Mouse (Mus musculus) midbrain, embryonic 16.5 days (tissue): Measurements from ENCODE around the gene Gm10639. TPM values are rescaled to one million over a fixed set of nuclear protein-coding genes. Genes with fewer than 3 reads are reported as not detected.
"Not testable (repeated sequence)": the region's sequence is repeated elsewhere in the genome, so short reads cannot be mapped to it uniquely, and the experiment has no call there.

Source experiments
- ATAC-seq: fragments of 200-750 bp; cut with Nextera tagmentation; 2 replicates; pipeline ENCODE4 v1.8.0; 2017; ENCODE audit warnings: moderate TSS enrichment
- H3K27ac ChIP-seq: fragments of 300-500 bp; sonication (generic); 2 replicates; pipeline ENCODE4 v1.5.1; 2014; ENCODE audit warnings: mild to moderate bottlenecking, low read length, mixed read lengths
- H3K27me3 ChIP-seq: fragments of 300-500 bp; sonication (generic); 2 replicates; pipeline ENCODE4 v1.6.1; 2014; ENCODE audit warnings: low read depth, low read length, mixed read lengths; ENCODE audit not compliant: control insufficient read depth, insufficient read depth
- H3K36me3 ChIP-seq: fragments of 300-500 bp; sonication (generic); 2 replicates; pipeline ENCODE4 v1.6.1; 2014; ENCODE audit warnings: mild to moderate bottlenecking, low read length, moderate library complexity, mixed read lengths; ENCODE audit not compliant: control insufficient read depth, insufficient read depth
- H3K4me1 ChIP-seq: fragments of 300-500 bp; sonication (generic); 2 replicates; pipeline ENCODE4 v1.6.1; 2014; ENCODE audit warnings: mild to moderate bottlenecking, low read length, mixed read lengths; ENCODE audit not compliant: control insufficient read depth, insufficient read depth
- H3K4me2 ChIP-seq: fragments of 300-500 bp; sonication (generic); 2 replicates; pipeline ENCODE4 v1.6.1; 2014; ENCODE audit warnings: mild to moderate bottlenecking, low read length, mixed read lengths
- H3K4me3 ChIP-seq: fragments of 300-500 bp; sonication (generic); 2 replicates; pipeline ENCODE4 v1.5.1; 2014; ENCODE audit warnings: low read depth, mild to moderate bottlenecking, low read length, moderate library complexity, mixed read lengths
- H3K9ac ChIP-seq: fragments of 300-500 bp; sonication (generic); 2 replicates; pipeline ENCODE4 v1.6.1; 2014; ENCODE audit warnings: low read depth, low read length, mixed read lengths
- H3K9me3 ChIP-seq: fragments of 300-500 bp; sonication (generic); replicated peaks from 2 replicates; pipeline ENCODE4 v1.6.1; 2014; ENCODE audit warnings: mild to moderate bottlenecking, low read length, mixed read lengths; ENCODE audit not compliant: control insufficient read depth, poor library complexity, severe bottlenecking
- WGBS: fragments of 180-500 bp; shearing (Covaris S2); extraction: QIAGEN DNeasy Blood & Tissue Kit; methylation state at CpG from one replicate; pipeline ENCODE4 v1.1.7; 2014; 5-methylcytosine and 5-hydroxymethylcytosine counted together
- polyA plus RNA-seq: library from polyadenylated mRNA; unstranded; fragments of >200 nt; fragmentation: Nextera tagmentation; extraction: Ambion mirVana; gene quantifications from 2 replicates; pipeline ENCODE4 v1.2.1, GENCODE M21; 2015

Gene Gm10639
- polyA plus RNA-seq, 1 experiment from 2014 or later, result not detected

DNA sequence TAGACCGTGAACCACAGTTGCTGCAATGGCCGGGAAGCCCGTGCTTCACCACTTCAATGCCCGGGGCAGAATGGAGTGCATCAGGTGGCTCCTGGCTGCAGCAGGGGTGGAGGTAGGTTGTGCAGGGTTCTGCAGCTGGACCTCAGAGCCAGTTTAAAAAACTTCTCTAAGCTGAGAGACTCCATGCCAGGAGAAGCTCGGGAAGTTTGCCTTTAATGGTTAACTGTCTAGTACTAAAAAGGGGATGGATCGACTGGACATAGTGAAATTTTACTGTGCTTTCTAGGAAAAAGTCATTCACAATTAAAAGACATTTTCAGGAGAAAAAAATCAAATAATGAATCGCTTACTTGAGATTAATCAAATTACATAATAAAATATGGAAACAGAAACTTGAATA is 5.1 kb downstream of the Gm10639 start:
- H3K9me3 ChIP-seq, ATAC-seq, H3K4me2 ChIP-seq, H3K27me3 ChIP-seq, H3K4me3 ChIP-seq, H3K27ac ChIP-seq, H3K36me3 ChIP-seq, H3K4me1 ChIP-seq, H3K9ac ChIP-seq: not testable (repeated sequence)
- 92% methylated on average over 4 of the region's 7 CpGs for WGBS

DNA sequence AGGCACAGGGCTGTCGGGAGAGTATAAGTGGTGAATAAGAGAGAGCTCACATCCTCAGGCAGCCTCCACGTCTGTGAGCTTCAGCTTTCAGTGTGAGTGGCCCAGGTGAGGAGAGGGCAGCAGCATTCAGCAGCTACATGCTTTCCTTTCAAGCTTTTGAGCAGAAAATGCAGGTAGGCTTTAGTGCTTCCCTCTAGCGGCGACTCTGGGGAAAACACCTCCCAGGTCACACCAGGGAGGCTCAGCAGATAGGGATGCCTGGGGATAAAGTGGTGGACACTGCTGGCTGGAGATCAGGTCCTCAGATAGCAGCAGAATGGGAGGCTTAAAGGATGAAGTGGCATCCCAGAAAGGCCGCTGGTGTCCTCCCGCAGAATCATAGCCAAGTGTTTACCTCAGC is 6.4 kb downstream of the Gm10639 start:
- not testable (repeated sequence) for H3K4me3 ChIP-seq, H3K9me3 ChIP-seq, H3K27me3 ChIP-seq, H3K36me3 ChIP-seq, ATAC-seq, H3K27ac ChIP-seq, H3K4me2 ChIP-seq, H3K9ac ChIP-seq, H3K4me1 ChIP-seq
- 16% methylated on average over 6 of the region's 6 CpGs for WGBS

GRCm38 (mm10) chr9:78298232-78298631 is 8.5 kb downstream of the Gm10639 start:
- Histone ChIP-seq H3K4me1 (no peaks in the 10 kb centered on the region), H3K27ac (no peak overlapping the region), H3K4me3 (no peak overlapping the region), H3K9me3 (no peaks in the 10 kb centered on the region), H3K9ac (no peak overlapping the region), H3K27me3 (no peaks in the 10 kb centered on the region), H3K4me2 (no peak overlapping the region), H3K36me3 (no peaks in the 10 kb centered on the region)
- no peak for ATAC-seq
- 90% methylated on average over 1 of the region's 1 CpGs for WGBS

GRCm38 (mm10) chr9:78299143-78299542 is 9.4 kb downstream of the Gm10639 start:
- not testable (repeated sequence) for H3K9ac ChIP-seq, H3K27ac ChIP-seq, H3K4me2 ChIP-seq, H3K4me3 ChIP-seq, H3K27me3 ChIP-seq, H3K4me1 ChIP-seq, H3K36me3 ChIP-seq, H3K9me3 ChIP-seq, ATAC-seq
- 67% methylated on average over 1 of the region's 1 CpGs for WGBS

- H3K27me3 ChIP-seq, ATAC-seq, H3K4me1 ChIP-seq, H3K4me2 ChIP-seq, H3K9ac ChIP-seq, H3K9me3 ChIP-seq, H3K36me3 ChIP-seq, H3K4me3 ChIP-seq, H3K27ac ChIP-seq: not testable (repeated sequence)
- 89% methylated on average over 3 of the region's 3 CpGs for WGBS
Measured at GRCm38 (mm10) chr9:78308122-78308521, 18.4 kb downstream of the Gm10639 start.

- H3K27me3 ChIP-seq, result no peaks in the 10 kb centered on the region
- no peaks in the 10 kb centered on the region for H3K36me3 ChIP-seq
- H3K4me3 ChIP-seq, result no peak within 1 kb of the TSS
- no peak within 1 kb of the TSS for H3K4me2 ChIP-seq
- H3K27ac ChIP-seq, result no peak within 1 kb of the TSS
- no peak within 1 kb of the TSS for H3K9ac ChIP-seq
- no peak for ATAC-seq
- no peaks in the 10 kb centered on the region for H3K9me3 ChIP-seq
- 81% methylated on average over 2 of the region's 2 CpGs for WGBS
- H3K4me1 ChIP-seq, result no peaks in the 10 kb centered on the region
Measured at GRCm38 (mm10) chr9:78314696-78315095, 25.0 kb downstream of the Gm10639 start, which contains the start of gene Omt2a. Gene Omt2a, minus strand, starts transcription at chr9:78314796.

- no peak for ATAC-seq
- no peaks in the 10 kb centered on the region for H3K27me3 ChIP-seq
- no peak overlapping the region for H3K27ac ChIP-seq
- H3K4me2 ChIP-seq, result no peak overlapping the region
- 32% methylated on average over 1 of the region's 1 CpGs for WGBS
- no peak overlapping the region for H3K4me3 ChIP-seq
- H3K9ac ChIP-seq, result no peak overlapping the region
- H3K4me1 ChIP-seq, result no peaks in the 10 kb centered on the region
- no peaks in the 10 kb centered on the region for H3K36me3 ChIP-seq
- H3K9me3 ChIP-seq, result no peaks in the 10 kb centered on the region
Measured at GRCm38 (mm10) chr9:78319499-78319898, 29.8 kb downstream of the Gm10639 start.

- not testable (repeated sequence) for H3K27ac ChIP-seq, H3K4me3 ChIP-seq, H3K36me3 ChIP-seq, ATAC-seq, H3K9ac ChIP-seq, H3K9me3 ChIP-seq, H3K4me2 ChIP-seq, H3K4me1 ChIP-seq, H3K27me3 ChIP-seq
- WGBS, result 100% methylated on average over 1 of the region's 1 CpGs
Measured at GRCm38 (mm10) chr9:78327289-78327688, 37.6 kb downstream of the Gm10639 start, which contains the start of gene Omt2b. Gene Omt2b, plus strand, starts transcription at chr9:78327589.

GRCm38 (mm10) chr9:78337050-78337449 is 47.3 kb downstream of the Gm10639 start:
- H3K4me2 ChIP-seq, H3K27ac ChIP-seq, H3K4me3 ChIP-seq, H3K9ac ChIP-seq, H3K9me3 ChIP-seq, ATAC-seq, H3K27me3 ChIP-seq, H3K36me3 ChIP-seq, H3K4me1 ChIP-seq: not testable (repeated sequence)

DNA sequence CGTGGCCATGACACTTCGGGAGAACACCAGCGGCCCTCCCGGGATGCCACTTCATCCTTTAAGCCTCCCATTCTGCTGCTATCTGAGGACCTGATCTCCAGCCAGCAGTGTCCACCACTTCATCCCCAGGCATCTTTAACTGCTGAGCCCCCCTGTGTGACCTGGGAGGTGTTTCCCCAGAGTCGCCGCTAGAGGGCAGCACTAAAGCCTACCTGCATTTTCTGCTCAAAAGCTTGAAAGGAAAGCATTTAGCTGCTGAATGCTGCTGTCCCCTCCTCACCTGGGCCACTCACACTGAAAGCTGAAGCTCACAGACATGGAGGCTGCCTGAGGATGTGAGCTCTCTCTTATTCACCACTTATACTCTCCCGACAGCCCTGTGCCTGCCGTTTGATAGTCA is 50.6 kb downstream of the Gm10639 start:
- 0 out of 2 replicates have a peak, but pooled peaks have one; percentile 54 for ATAC-seq
- not testable (repeated sequence) for H3K4me3 ChIP-seq, H3K9me3 ChIP-seq, H3K27ac ChIP-seq, H3K9ac ChIP-seq, H3K4me1 ChIP-seq, H3K27me3 ChIP-seq, H3K36me3 ChIP-seq
- H3K4me2 ChIP-seq, result peak overlapping the region; percentile 31
- WGBS, result 9% methylated on average over 8 of the region's 8 CpGs
